Mouse (Mus musculus) intestine, postnatal 0 days (tissue): ENCODE results near the gene Baz1a. TPM values are rescaled to one million over a fixed set of nuclear protein-coding genes. Genes with fewer than 3 reads are reported as not detected.

Experiments
- ATAC-seq: fragments of 200-750 bp; cut with Nextera tagmentation; 2 replicates; pipeline ENCODE4 v1.8.0; 2017; ENCODE audit warnings: mild to moderate bottlenecking, moderate TSS enrichment, moderate library complexity
- H3K27ac ChIP-seq: fragments of 300-500 bp; sonication (generic); 2 replicates; pipeline ENCODE4 v1.5.1; 2014; ENCODE audit warnings: mild to moderate bottlenecking, low read depth, low read length, moderate library complexity
- H3K27me3 ChIP-seq: fragments of 300-500 bp; sonication (generic); replicated peaks from 2 replicates; pipeline ENCODE4 v1.6.1; 2014; ENCODE audit warnings: low read length, mixed read lengths; ENCODE audit not compliant: control insufficient read depth, insufficient read depth
- H3K36me3 ChIP-seq: fragments of 300-500 bp; sonication (generic); 2 replicates; pipeline ENCODE4 v1.6.1; 2014; ENCODE audit warnings: mild to moderate bottlenecking, moderate library complexity; ENCODE audit not compliant: control insufficient read depth, insufficient read depth
- H3K4me1 ChIP-seq: fragments of 300-500 bp; sonication (generic); replicated peaks from 2 replicates; pipeline ENCODE4 v1.6.1; 2014; ENCODE audit warnings: antibody characterized with exemption, low read length, mixed read lengths; ENCODE audit not compliant: control insufficient read depth, insufficient read depth
- H3K4me2 ChIP-seq: fragments of 300-500 bp; sonication (generic); replicated peaks from 2 replicates; pipeline ENCODE4 v1.6.1; 2014; ENCODE audit warnings: low read depth, mild to moderate bottlenecking, moderate library complexity
- H3K4me3 ChIP-seq: fragments of 300-500 bp; sonication (generic); 2 replicates; pipeline ENCODE4 v1.5.1; 2014; ENCODE audit warnings: low read depth, low read length
- H3K9ac ChIP-seq: fragments of 300-500 bp; sonication (generic); 2 replicates; pipeline ENCODE4 v1.6.1; 2014; ENCODE audit warnings: mild to moderate bottlenecking, low read depth, low read length
- H3K9me3 ChIP-seq: fragments of 300-500 bp; sonication (generic); 2 replicates; pipeline ENCODE4 v1.6.1; 2016; ENCODE audit warnings: mixed run types; ENCODE audit not compliant: control insufficient read depth
- CTCF ChIP-seq: sonication (generic); IDR thresholded peaks from 2 replicates; pipeline ENCODE4 v1.5.1; 2016; ENCODE audit warnings: low read depth, mild to moderate bottlenecking, control low read depth, antibody characterized with exemption, moderate library complexity
- WGBS: fragments of 180-500 bp; shearing (Covaris S2); extraction: QIAGEN DNeasy Blood & Tissue Kit; methylation state at CpG from one replicate; pipeline ENCODE4 v1.1.7; 2014; 5-methylcytosine and 5-hydroxymethylcytosine counted together
- polyA plus RNA-seq: library from polyadenylated mRNA; unstranded; fragments of >200 nt; fragmentation: Nextera tagmentation; extraction: Ambion mirVana; gene quantifications from 2 replicates; pipeline ENCODE4 v1.2.1, GENCODE M21; 2015

Baz1a gene
- polyA plus RNA-seq, 1 experiment from 2014 or later, result 15.3 TPM

GRCm38 (mm10) chr12:54999016-54999690 lies 15.0 kb downstream of the Baz1a start:
- H3K27me3 ChIP-seq, result no peaks in the 10 kb centered on the region
- no peak overlapping the region for H3K4me3 ChIP-seq
- WGBS, result 79% methylated on average over 14 of the region's 14 CpGs
- H3K9me3 ChIP-seq, result no peaks in the 10 kb centered on the region
- H3K36me3 ChIP-seq, result no peaks in the 10 kb centered on the region
- H3K27ac ChIP-seq, result no peak overlapping the region
- H3K4me1 ChIP-seq, result peaks cover 4% of the 10 kb centered on the region; the same call in 1 of the 2 replicates
- no peak overlapping the region for H3K9ac ChIP-seq
- no peak overlapping the region for H3K4me2 ChIP-seq
- no peak for TF ChIP-seq CTCF
- ATAC-seq, result no peak

DNA sequence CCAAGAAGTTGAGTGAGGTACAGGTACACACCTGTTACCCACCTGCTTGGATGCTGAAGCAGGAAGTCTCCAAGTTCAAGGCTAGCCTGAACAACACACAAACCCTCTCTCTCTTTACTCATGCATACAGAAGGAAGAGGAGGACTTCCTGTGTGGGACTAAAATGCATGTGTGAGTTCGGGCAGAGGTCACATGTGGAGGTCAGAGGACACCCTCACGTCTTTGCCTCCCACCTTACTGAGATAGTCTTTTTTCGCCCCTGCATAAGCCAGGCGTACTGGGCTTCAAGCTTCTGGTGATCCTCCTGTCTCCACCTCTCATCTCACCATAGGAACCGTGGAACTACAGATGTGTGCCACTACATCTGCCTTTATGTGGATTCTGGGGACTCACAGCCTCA lies 15.7 kb downstream of the Baz1a start:
- Histone ChIP-seq H3K9me3 (no peaks in the 10 kb centered on the region), H3K4me1 (peaks cover 4% of the 10 kb centered on the region; the same call in 1 of the 2 replicates), H3K4me3 (no peak overlapping the region), H3K27ac (no peak overlapping the region), H3K36me3 (no peaks in the 10 kb centered on the region), H3K27me3 (no peaks in the 10 kb centered on the region), H3K9ac (no peak overlapping the region), H3K4me2 (no peak overlapping the region)
- ATAC-seq, result no peak
- 77% methylated on average over 5 of the region's 5 CpGs for WGBS
- TF ChIP-seq CTCF, result no peak

DNA sequence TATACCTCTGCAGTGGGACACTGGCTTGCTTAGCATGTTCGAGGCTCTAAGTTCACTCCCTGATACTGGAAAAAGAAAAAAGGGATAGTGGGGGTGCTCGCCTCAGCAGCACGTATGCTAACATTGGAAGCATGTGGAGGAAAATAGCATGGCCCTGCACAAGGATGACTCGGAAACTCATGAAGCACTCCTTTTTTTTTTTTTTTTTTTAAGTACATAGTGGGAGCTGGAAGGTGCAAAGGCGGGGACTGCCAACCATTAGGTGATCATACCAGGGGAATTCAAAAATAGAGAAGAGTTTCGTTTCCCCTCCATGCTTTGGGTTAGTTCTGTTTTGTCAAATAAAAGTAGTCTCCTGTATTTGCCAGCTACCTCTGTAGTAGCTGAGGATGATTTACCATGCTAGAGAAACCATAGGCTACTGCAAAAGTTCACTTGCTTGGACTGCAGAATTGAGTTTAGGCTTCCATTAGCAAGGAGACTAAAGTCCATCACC lies 17.1 kb downstream of the Baz1a start:
- no peak for ATAC-seq
- H3K27ac ChIP-seq, result no peak overlapping the region
- no peaks in the 10 kb centered on the region for H3K27me3 ChIP-seq
- peaks cover 4% of the 10 kb centered on the region; the same call in 1 of the 2 replicates for H3K4me1 ChIP-seq
- no peaks in the 10 kb centered on the region for H3K36me3 ChIP-seq
- no peak overlapping the region for H3K9ac ChIP-seq
- 90% methylated on average over 6 of the region's 6 CpGs for WGBS
- no peak overlapping the region for H3K4me3 ChIP-seq
- TF ChIP-seq CTCF, result no peak
- H3K4me2 ChIP-seq, result no peak overlapping the region
- no peaks in the 10 kb centered on the region for H3K9me3 ChIP-seq

DNA sequence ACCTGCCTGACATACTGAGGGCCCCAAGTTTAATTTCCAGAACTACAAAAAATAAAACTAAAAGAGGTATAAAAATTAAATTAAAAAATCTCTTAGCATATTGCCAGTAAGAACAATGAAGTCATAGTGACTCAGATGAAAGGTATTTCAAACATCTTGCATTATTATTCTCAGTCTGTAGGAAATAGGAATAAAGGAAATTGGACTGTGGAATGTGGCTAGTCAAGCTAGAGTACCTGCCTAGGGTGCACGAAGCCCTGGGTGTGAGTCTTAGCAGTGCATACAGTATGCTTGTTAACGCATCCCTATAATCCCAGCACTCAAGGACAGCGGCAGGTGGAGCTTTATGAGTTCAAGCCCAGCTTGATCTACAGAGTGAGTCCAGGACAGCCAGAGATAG lies 18.2 kb downstream of the Baz1a start:
- Histone ChIP-seq H3K36me3 (no peaks in the 10 kb centered on the region), H3K27ac (no peak overlapping the region), H3K9me3 (no peaks in the 10 kb centered on the region), H3K4me1 (peaks cover 4% of the 10 kb centered on the region; the same call in 1 of the 2 replicates), H3K4me3 (no peak overlapping the region), H3K9ac (no peak overlapping the region), H3K27me3 (no peaks in the 10 kb centered on the region), H3K4me2 (no peak overlapping the region)
- TF ChIP-seq CTCF, result no peak
- no peak for ATAC-seq
- 57% methylated on average over 3 of the region's 3 CpGs for WGBS

- no peak for TF ChIP-seq CTCF
- no peak overlapping the region for H3K9ac ChIP-seq
- peaks cover 3% of the 10 kb centered on the region; the same call in 1 of the 2 replicates for H3K4me1 ChIP-seq
- H3K27me3 ChIP-seq, result no peaks in the 10 kb centered on the region
- no peaks in the 10 kb centered on the region for H3K9me3 ChIP-seq
- H3K4me2 ChIP-seq, result no peak overlapping the region
- ATAC-seq, result no peak
- no peaks in the 10 kb centered on the region for H3K36me3 ChIP-seq
- H3K27ac ChIP-seq, result no peak overlapping the region
- H3K4me3 ChIP-seq, result no peak overlapping the region
- WGBS, result 80% methylated on average over 4 of the region's 4 CpGs
Observed at GRCm38 (mm10) chr12:54994418-54994817, 19.7 kb downstream of the Baz1a start.

- Histone ChIP-seq H3K4me3 (no peak overlapping the region), H3K9me3 (no peaks in the 10 kb centered on the region), H3K9ac (no peak overlapping the region), H3K4me2 (no peak overlapping the region), H3K36me3 (no peaks in the 10 kb centered on the region), H3K27me3 (no peaks in the 10 kb centered on the region), H3K27ac (no peak overlapping the region), H3K4me1 (no peaks in the 10 kb centered on the region)
- WGBS, result 75% methylated on average over 6 of the region's 6 CpGs
- TF ChIP-seq CTCF, result no peak
- ATAC-seq, result no peak
Observed at GRCm38 (mm10) chr12:54994068-54994386, 20.1 kb downstream of the Baz1a start.
